In the genomic region with DNA sequence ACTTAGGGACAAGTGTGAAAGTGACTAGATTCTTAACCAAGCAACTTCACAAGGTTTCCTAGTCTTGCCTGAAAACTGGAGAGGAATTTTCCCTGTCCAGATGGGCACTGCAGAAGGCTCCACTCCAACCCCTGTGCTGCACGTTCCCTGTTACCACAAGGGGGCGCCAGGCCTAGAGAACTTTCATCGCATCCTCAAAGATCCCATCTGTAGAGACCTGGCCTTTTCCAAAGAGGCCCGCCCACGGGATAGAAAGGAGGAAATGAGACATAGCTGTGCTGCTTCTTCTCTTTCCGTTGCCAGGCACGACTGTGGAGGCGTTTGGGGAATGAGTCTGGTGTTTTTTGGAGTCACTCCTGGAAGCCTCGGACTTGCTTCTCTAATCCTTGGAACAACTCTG, we compare ENCODE assay signal across 9 mouse cellular contexts.
DNase-seq lines count a peak whose midpoint lies in the region; ATAC-seq and TF ChIP-seq lines count a peak whose summit lies in the region.
"Had no signal": no experiment of that assay in that cellular context is flagged by ENCODE, and none has a peak within 500 bp of the region (broad histone marks: within the 10 kb centered on the region; RNA-seq: fewer than 3 reads in every experiment).

No protein-coding gene starts in this region.

- no peak overlapping the region for H3K4me3 ChIP-seq in lung, embryonic 14.5 days (ENCODE audit: low read depth, low read length)
- H3K4me3 ChIP-seq: heart, embryonic 13.5 days had no signal

- no peak for TF ChIP-seq POLR2A in brain, embryonic 14.5 days (IDR thresholded peaks at IDR 0.05; ENCODE audit: borderline replicate concordance, extremely low read depth, insufficient read depth, insufficient read length, poor library complexity, severe bottlenecking)

- no peak overlapping the region for H3K27ac ChIP-seq in lung, embryonic 14.5 days (ENCODE audit: low read depth)
- H3K27ac ChIP-seq: heart, embryonic 13.5 days had no signal

- H3K4me2 ChIP-seq in lung, embryonic 14.5 days, result no peak overlapping the region
- H3K4me2 ChIP-seq: heart, embryonic 13.5 days had no signal

- no peaks in the 10 kb centered on the region for H3K36me3 ChIP-seq in lung, embryonic 14.5 days (ENCODE audit: insufficient read depth)
- H3K36me3 ChIP-seq: heart, embryonic 13.5 days had no signal

- peak; percentile 54; the same call in 1 of the 2 replicates for TF ChIP-seq CTCF in brain, embryonic 14.5 days (IDR thresholded peaks at IDR 0.05; ENCODE audit: borderline replicate concordance, extremely low read depth, insufficient read depth, insufficient read length)
- peak; percentile 69 for TF ChIP-seq CTCF in lung, embryonic 14.5 days (IDR thresholded peaks at IDR 0.05; ENCODE audit: low read depth)

- DNase-seq in layer of hippocampus, adult 11-12 months (ENCODE audit: low spot score), result peak; percentile 87
- no peak for DNase-seq in layer of hippocampus, adult 9-10 months (ENCODE audit: low spot score)
- peak; percentile 23 for DNase-seq in brain, embryonic 14.5 days (ENCODE audit: low read depth)
- peak; percentile 56 to 60 for DNase-seq in gastrocnemius, adult 8-10 months (ENCODE audit: low spot score in 2 of 2)
- peak; percentile 28 for DNase-seq in large intestine, adult 2 months (ENCODE audit: low read depth, low spot score)
- peak; percentile 70 for DNase-seq in lung, embryonic 14.5 days
- DNase-seq in right cerebral cortex, adult 2 months (ENCODE audit: low spot score in 2 of 2), result peak; percentile 86
- DNase-seq in urinary bladder, postnatal 25 days (ENCODE audit: low spot score), result peak; percentile 66

- ATAC-seq in lung, embryonic 14.5 days (ENCODE audit: insufficient read depth), result no peak

- H3K27me3 ChIP-seq in lung, embryonic 14.5 days (ENCODE audit: insufficient read depth, low read length), result no peaks in the 10 kb centered on the region
- H3K27me3 ChIP-seq: heart, embryonic 13.5 days had no signal

- H3K4me1 ChIP-seq in lung, embryonic 14.5 days (ENCODE audit: insufficient read depth), result no peaks in the 10 kb centered on the region
- H3K4me1 ChIP-seq: heart, embryonic 13.5 days had no signal

- H3K9me3 ChIP-seq in lung, embryonic 14.5 days (ENCODE audit: low read depth, low read length), result no peaks in the 10 kb centered on the region
- H3K9me3 ChIP-seq: heart, embryonic 13.5 days had no signal

- 32% methylated on average over 9 of the region's 9 CpGs for WGBS in large intestine, adult 2 months
- 36% methylated on average over 9 of the region's 9 CpGs for WGBS in lung, embryonic 14.5 days

- H3K9ac ChIP-seq in lung, embryonic 14.5 days, result no peak overlapping the region
- H3K9ac ChIP-seq: heart, embryonic 13.5 days had no signal
